Mouse (Mus musculus): Measurements from ENCODE around the gene Rnf2.

DNA sequence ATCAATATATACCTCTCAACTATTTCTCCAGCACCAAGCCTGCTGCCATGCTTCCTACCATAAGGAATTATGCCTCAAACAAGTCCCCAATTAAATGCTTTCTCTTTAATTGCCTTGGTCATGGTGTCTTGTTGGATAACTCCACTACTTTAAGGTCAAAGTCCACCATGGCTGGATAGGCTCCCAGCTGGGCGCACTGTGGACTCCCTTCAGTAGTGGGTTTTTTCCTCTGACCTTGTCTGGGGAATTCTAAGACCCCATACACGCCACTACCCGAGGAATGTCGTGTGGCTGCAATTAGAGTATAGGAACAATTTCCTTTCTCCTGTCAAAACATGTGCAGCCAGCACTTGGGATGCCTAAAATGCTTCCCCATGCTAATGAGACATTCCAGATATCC lies 35.8 kb downstream of the Rnf2 start:
- TF ChIP-seq CTCF (IDR thresholded peaks at IDR 0.05; ENCODE audit: low read depth, low read length) (no peak), EP300 (IDR thresholded peaks at IDR 0.05; ENCODE audit: insufficient read depth, low read depth, low read length) (no peak)

All from ES-Bruce4 (cell line).